Mouse (Mus musculus) CH12.LX (cell line): ENCODE measurements around the gene Sf1.

ENCODE experiments used
- EP300 ChIP-seq: IDR thresholded peaks from 2 replicates; pipeline ENCODE4 v1.6.1; 2011; ENCODE audit warnings: low read length, improper control_type of control experiment
- MAZ ChIP-seq: IDR thresholded peaks from 2 replicates; pipeline ENCODE4 v1.6.1; 2012; ENCODE audit warnings: low read depth, mild to moderate bottlenecking, inconsistent platforms, low read length, improper control_type of control experiment, moderate library complexity
- PAX5 ChIP-seq: IDR thresholded peaks from 2 replicates; pipeline ENCODE4 v1.6.1; 2012; ENCODE audit warnings: low read length, inconsistent platforms, mixed read lengths
- POLR2A ChIP-seq: IDR thresholded peaks from 2 replicates; pipeline ENCODE4 v1.6.1; 2011; ENCODE audit warnings: low read depth, mild to moderate bottlenecking, improper control_type of control experiment, low read length
- USF2 ChIP-seq: conservative IDR thresholded peaks from 2 replicates; pipeline ENCODE4 v1.6.1; 2011; ENCODE audit warnings: low read depth, low read length, improper control_type of control experiment
- ZMIZ1 ChIP-seq: IDR thresholded peaks from 2 replicates; pipeline ENCODE4 v1.6.1; 2012; ENCODE audit warnings: low read depth, mild to moderate bottlenecking, inconsistent platforms, low read length, improper control_type of control experiment

GRCm38 (mm10) chr19:6377327-6378040 lies 14.0 kb downstream of the Sf1 start:
- TF ChIP-seq PAX5 (no peak), ZMIZ1 (no peak), POLR2A (no peak), USF2 (no peak), MAZ (no peak), EP300 (no peak)
